In the genomic region with DNA sequence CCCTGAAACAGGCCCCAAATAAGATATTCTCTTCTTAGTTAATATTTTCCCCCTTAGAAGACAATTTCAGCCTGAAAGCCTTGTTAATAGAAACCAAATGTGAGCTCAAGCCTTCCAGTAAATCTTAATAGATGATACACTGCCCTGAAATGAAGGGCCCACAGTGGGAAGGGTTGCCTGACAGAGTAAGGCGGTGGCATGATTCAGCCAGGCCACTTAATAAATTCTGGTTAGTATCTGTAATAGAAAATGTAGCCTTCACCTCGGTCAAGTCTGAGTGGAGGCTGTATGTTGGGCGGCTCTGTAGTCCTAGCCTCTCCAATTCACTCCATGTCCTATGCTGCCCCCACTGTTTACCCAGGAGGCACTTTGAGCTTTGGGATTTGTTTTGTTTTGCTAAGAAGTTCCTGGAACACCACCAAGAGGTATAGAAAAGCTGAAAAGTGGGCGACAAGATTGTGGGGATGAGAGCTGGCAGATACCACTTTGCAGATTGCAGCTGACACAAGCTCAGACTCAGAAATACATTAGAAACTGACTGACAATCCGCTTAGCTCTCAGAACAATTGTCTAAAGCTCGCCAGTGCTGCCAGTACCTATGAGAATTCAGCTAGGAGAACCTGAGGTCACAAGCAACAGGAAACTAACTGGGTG, we compare ENCODE assay signal across 16 mouse cellular contexts.
DNase-seq lines count a peak whose midpoint lies in the region; ATAC-seq lines count a peak whose summit lies in the region.
"Had no signal": no experiment of that assay in that cellular context is flagged by ENCODE, and none has a peak within 500 bp of the region (broad histone marks: within the 10 kb centered on the region; RNA-seq: fewer than 3 reads in every experiment).

No protein-coding gene starts in this region.

- intact Hi-C loops in heart, postnatal 10 days (cut with DNase I): no loop called here

- no peaks in the 10 kb centered on the region for H3K9me3 ChIP-seq in heart, embryonic 13.5 days
- no peaks in the 10 kb centered on the region for H3K9me3 ChIP-seq in lung, embryonic 16.5 days (ENCODE audit: control insufficient read depth, low read length)
- no peaks in the 10 kb centered on the region for H3K9me3 ChIP-seq in embryonic facial prominence, embryonic 15.5 days (replicated peaks)
- no peaks in the 10 kb centered on the region for H3K9me3 ChIP-seq in stomach, embryonic 16.5 days (replicated peaks; ENCODE audit: control insufficient read depth, low read length)
- H3K9me3 ChIP-seq: hindbrain, embryonic 12.5 days; neural tube, embryonic 13.5 days had no signal

- no peak overlapping the region for H3K4me3 ChIP-seq in heart, embryonic 13.5 days
- no peak overlapping the region for H3K4me3 ChIP-seq in lung, embryonic 16.5 days (ENCODE audit: low read length)
- no peak overlapping the region for H3K4me3 ChIP-seq in embryonic facial prominence, embryonic 15.5 days (replicated peaks)
- H3K4me3 ChIP-seq in stomach, embryonic 16.5 days (replicated peaks; ENCODE audit: low read length): no peak overlapping the region
- H3K4me3 ChIP-seq: erythroblast, embryonic 14.5 days; hindbrain, embryonic 12.5 days; neural tube, embryonic 13.5 days had no signal

- H3K27ac ChIP-seq in heart, embryonic 13.5 days (replicated peaks): peak overlapping the region; percentile 36; the same call in 1 of the 2 replicates
- peak overlapping the region; percentile 75 for H3K27ac ChIP-seq in lung, embryonic 16.5 days (ENCODE audit: low read length)
- H3K27ac ChIP-seq in embryonic facial prominence, embryonic 15.5 days (replicated peaks): peak overlapping the region; percentile 44
- H3K27ac ChIP-seq in stomach, embryonic 16.5 days (ENCODE audit: low read length): peak overlapping the region; percentile 54
- H3K27ac ChIP-seq: hindbrain, embryonic 12.5 days; liver, embryonic 14.5 days; neural tube, embryonic 13.5 days had no signal

- 63% methylated on average over 6 of the region's 6 CpGs for WGBS in heart, embryonic 13.5 days
- WGBS in lung, embryonic 16.5 days: 47% methylated on average over 6 of the region's 6 CpGs
- 43% methylated on average over 6 of the region's 6 CpGs for WGBS in embryonic facial prominence, embryonic 15.5 days
- 48% methylated on average over 6 of the region's 6 CpGs for WGBS in stomach, embryonic 16.5 days

- peaks cover 25% of the 10 kb centered on the region for H3K4me1 ChIP-seq in heart, embryonic 13.5 days
- peaks cover 10% of the 10 kb centered on the region for H3K4me1 ChIP-seq in lung, embryonic 16.5 days (replicated peaks; ENCODE audit: control insufficient read depth, insufficient read depth, low read length)
- peaks cover 14% of the 10 kb centered on the region for H3K4me1 ChIP-seq in embryonic facial prominence, embryonic 15.5 days
- H3K4me1 ChIP-seq in stomach, embryonic 16.5 days (ENCODE audit: control insufficient read depth, insufficient read depth, low read length): peaks cover 7% of the 10 kb centered on the region; the same call in 1 of the 2 replicates
- H3K4me1 ChIP-seq: hindbrain, embryonic 12.5 days; neural tube, embryonic 13.5 days had no signal

- H3K9ac ChIP-seq in heart, embryonic 13.5 days: no peak overlapping the region
- no peak overlapping the region for H3K9ac ChIP-seq in lung, embryonic 16.5 days (ENCODE audit: low read length)
- H3K9ac ChIP-seq in embryonic facial prominence, embryonic 15.5 days: no peak overlapping the region
- no peak overlapping the region for H3K9ac ChIP-seq in stomach, embryonic 16.5 days (ENCODE audit: low read length)
- H3K9ac ChIP-seq: hindbrain, embryonic 12.5 days; liver, embryonic 14.5 days; neural tube, embryonic 13.5 days had no signal

- no peak overlapping the region for H3K4me2 ChIP-seq in heart, embryonic 13.5 days
- H3K4me2 ChIP-seq in lung, embryonic 16.5 days (ENCODE audit: low read depth, low read length): no peak overlapping the region
- H3K4me2 ChIP-seq in embryonic facial prominence, embryonic 15.5 days (replicated peaks): no peak overlapping the region
- H3K4me2 ChIP-seq in stomach, embryonic 16.5 days (ENCODE audit: low read depth, low read length): no peak overlapping the region
- H3K4me2 ChIP-seq: heart, embryonic 11.5 days; hindbrain, embryonic 12.5 days; neural tube, embryonic 13.5 days had no signal

- no peak for ATAC-seq in heart, embryonic 13.5 days (ENCODE audit: extremely low read depth, insufficient number of reproducible peaks, low FRiP score, low TSS enrichment)
- ATAC-seq in lung, embryonic 16.5 days (ENCODE audit: low read depth): peak; percentile 46; the same call in 1 of the 2 replicates
- ATAC-seq in embryonic facial prominence, embryonic 15.5 days (ENCODE audit: insufficient number of reproducible peaks, low FRiP score, low TSS enrichment, low read depth): no peak
- ATAC-seq in stomach, embryonic 16.5 days (ENCODE audit: insufficient read depth, low FRiP score): no peak; the same call in 1 of the 2 replicates
- no peak for ATAC-seq in CD4-positive, CD25-positive, alpha-beta regulatory T cell, adult 4 months

- no peaks in the 10 kb centered on the region for H3K27me3 ChIP-seq in heart, embryonic 13.5 days (replicated peaks)
- H3K27me3 ChIP-seq in lung, embryonic 16.5 days (ENCODE audit: control insufficient read depth, insufficient read depth, low read depth, low read length): no peaks in the 10 kb centered on the region
- H3K27me3 ChIP-seq in embryonic facial prominence, embryonic 15.5 days: no peaks in the 10 kb centered on the region
- no peaks in the 10 kb centered on the region for H3K27me3 ChIP-seq in stomach, embryonic 16.5 days (ENCODE audit: control insufficient read depth, insufficient read depth, low read length)
- H3K27me3 ChIP-seq: hindbrain, embryonic 12.5 days; neural tube, embryonic 13.5 days had no signal

- peaks cover 32% of the 10 kb centered on the region for H3K36me3 ChIP-seq in heart, embryonic 13.5 days
- no peaks in the 10 kb centered on the region for H3K36me3 ChIP-seq in lung, embryonic 16.5 days (ENCODE audit: control insufficient read depth, insufficient read depth, low read length)
- H3K36me3 ChIP-seq in embryonic facial prominence, embryonic 15.5 days: peaks cover 8% of the 10 kb centered on the region
- no peaks in the 10 kb centered on the region for H3K36me3 ChIP-seq in stomach, embryonic 16.5 days (ENCODE audit: control insufficient read depth, insufficient read depth, low read length)

- DNase-seq in heart, postnatal 10 days: no peak
- no peak for DNase-seq in lung, postnatal 25 days (ENCODE audit: low spot score)
- no peak for DNase-seq in MN1 (ENCODE audit: low spot score)
- DNase-seq: cerebellum, postnatal 14 days; kidney, adult 18-20 months; retina, postnatal 1 day had no signal
